Comparison of ENCODE assay signal across 16 mouse cellular contexts in genomic region chr16:95642784-95643590, GRCm38 (mm10). TPM values are rescaled to one million over a fixed set of nuclear protein-coding genes. Genes with fewer than 3 reads are reported as not detected.
A peak's percentile ranks its signal among the peaks of the same experiment; 100 is the strongest.
DNase-seq lines count a peak whose midpoint lies in the region; TF ChIP-seq lines count a peak whose summit lies in the region.
"Had no signal": no experiment of that assay in that cellular context is flagged by ENCODE, and none has a peak within 500 bp of the region (broad histone marks: within the 10 kb centered on the region; RNA-seq: fewer than 3 reads in every experiment).

No protein-coding gene starts in this region.

- no peak for TF ChIP-seq POLR2A in myocyte (IDR thresholded peaks at IDR 0.05; ENCODE audit: insufficient read length, low read depth)

- H3K4me2 ChIP-seq in myocyte (ENCODE audit: low read depth), result peak overlapping the region; percentile 12
- H3K4me2 ChIP-seq: hindbrain, embryonic 14.5 days; liver, embryonic 15.5 days; neural tube, embryonic 15.5 days; stomach, embryonic 15.5 days had no signal

- DNase-seq in frontal cortex, adult 2 months (ENCODE audit: extremely low spot score in 1 of 2, low spot score in 1 of 2), result peak; percentile 5 to 26
- no peak for DNase-seq in frontal cortex, postnatal 10 days (ENCODE audit: low spot score in 2 of 2)
- DNase-seq in urinary bladder, adult 18-20 months (ENCODE audit: low spot score in 2 of 2), result peak; percentile 19 to 51
- no peak for DNase-seq in urinary bladder, adult 2 months (ENCODE audit: low spot score)
- peak; percentile 15 to 23 for DNase-seq in layer of hippocampus, adult 8-10 months (ENCODE audit: low spot score in 2 of 2)
- no peak for DNase-seq in kidney, postnatal 14 days
- DNase-seq in lung, postnatal 10 days, result no peak
- DNase-seq: adrenal gland, postnatal 10 days; kidney, adult 8-10 months; lung, postnatal 4 days; thymus, postnatal 36 days had no signal

- H3K79me2 ChIP-seq in myocyte (ENCODE audit: control insufficient read depth, insufficient read depth), result no peaks in the 10 kb centered on the region

- no peak overlapping the region for H3K4me3 ChIP-seq in myocyte
- H3K4me3 ChIP-seq: liver, embryonic 15.5 days; neural tube, embryonic 15.5 days; stomach, embryonic 15.5 days had no signal

- H3ac ChIP-seq in myocyte (ENCODE audit: control insufficient read depth, insufficient read length), result no peak overlapping the region

- no peaks in the 10 kb centered on the region for H3K36me3 ChIP-seq in myocyte (ENCODE audit: control insufficient read depth, insufficient read depth)
- H3K36me3 ChIP-seq: liver, embryonic 15.5 days; neural tube, embryonic 15.5 days; stomach, embryonic 15.5 days had no signal

- no peaks in the 10 kb centered on the region for H3K27me3 ChIP-seq in myocyte (ENCODE audit: control insufficient read depth, insufficient read depth, insufficient read length)
- H3K27me3 ChIP-seq: liver, embryonic 15.5 days; neural tube, embryonic 15.5 days; stomach, embryonic 15.5 days had no signal

TF ChIP-seq in myocyte, 11 proteins besides CTCF, POLR2A, EP300 and RAD21:
- no peak for TF ChIP-seq POLR2AphosphoS2 (IDR thresholded peaks at IDR 0.05; ENCODE audit: insufficient read length, low read depth)
- TF ChIP-seq CEBPB (IDR thresholded peaks at IDR 0.05; ENCODE audit: insufficient read depth, poor library complexity, severe bottlenecking), result no peak
- TF ChIP-seq MYOD1 (IDR thresholded peaks at IDR 0.05; ENCODE audit: control insufficient read depth in 1 of 3, insufficient read length in 2 of 3, low read depth in 2 of 3), result no peak
- no peak for TF ChIP-seq MAX (IDR thresholded peaks at IDR 0.05; ENCODE audit: low read depth)
- no peak for TF ChIP-seq SRF (IDR thresholded peaks at IDR 0.05; ENCODE audit: control insufficient read depth, insufficient read length, low read depth)
- no peak for TF ChIP-seq TCF3 (IDR thresholded peaks at IDR 0.05; ENCODE audit: insufficient read length, low read depth)
- no peak for TF ChIP-seq MYOG (IDR thresholded peaks at IDR 0.05; ENCODE audit: control insufficient read depth in 1 of 3, insufficient read depth in 1 of 3, insufficient read length in 2 of 3, low read depth in 2 of 3)
- no peak for TF ChIP-seq E2F4 (IDR thresholded peaks at IDR 0.05; ENCODE audit: insufficient read depth)
- TF ChIP-seq TCF12 (IDR thresholded peaks at IDR 0.05; ENCODE audit: insufficient read depth, poor library complexity, severe bottlenecking), result no peak
- TF ChIP-seq USF1 (IDR thresholded peaks at IDR 0.05; ENCODE audit: low read depth), result no peak
- TF ChIP-seq REST (IDR thresholded peaks at IDR 0.05; ENCODE audit: insufficient read depth, insufficient read length), result no peak
TF ChIP-seq in myocyte: peak in this region for 0.

RNA-seq across cellular contexts. Expression of gene Erg, which starts 56.6 kb away (rescaled TPM):
- 5.7 and 7.2 TPM in 2 replicates for polyA plus RNA-seq in frontal cortex, adult 2 months (2012; rRNA removed)
- 6.1 and 8.3 TPM in 2 replicates for polyA plus RNA-seq in urinary bladder, adult 2 months (2012; rRNA removed)
- total RNA-seq in layer of hippocampus, adult 8-10 months (2022), result 1 to 10 TPM; 3.6 to 5.1 (median 4.4) TPM
- 0.04 TPM for polyA plus RNA-seq in myocyte (2012; fragmentation: generic; extraction: Trizol)

RNA-seq across cellular contexts. Expression of gene Ets2, which starts 58.9 kb away (rescaled TPM):
- 27.1 and 30.2 TPM in 2 replicates for polyA plus RNA-seq in frontal cortex, adult 2 months (2012; rRNA removed)
- polyA plus RNA-seq in urinary bladder, adult 2 months (2012; rRNA removed), result 42.6 and 46.0 TPM in 2 replicates
- 10 to 100 TPM; 67.2 to 81.0 (median 75.2) TPM for total RNA-seq in layer of hippocampus, adult 8-10 months (2022)
- 73.9 TPM for polyA plus RNA-seq in myocyte (2012; fragmentation: generic; extraction: Trizol)

Comparison
In these comparisons a context has a peak if more than half of its experiments do, and no peak if none do; other contexts are left out.
1. DNase-seq: peak in frontal cortex, adult 2 months (2 of 2), urinary bladder, adult 18-20 months (2 of 2) and layer of hippocampus, adult 8-10 months (2 of 2); none in frontal cortex, postnatal 10 days (0 of 2), urinary bladder, adult 2 months (single experiment), kidney, postnatal 14 days (single experiment) and lung, postnatal 10 days (single experiment).